Mouse (Mus musculus) stomach, embryonic 16.5 days (tissue): ENCODE data around the gene Zfr2. TPM values are rescaled to one million over a fixed set of nuclear protein-coding genes. Genes with fewer than 3 reads are reported as not detected.
A peak's percentile ranks its signal among the peaks of the same experiment; 100 is the strongest.

Experiments used
- ATAC-seq: fragments of 200-750 bp; cut with Nextera tagmentation; 2 replicates; pipeline ENCODE4 v1.8.0; 2017; ENCODE audit warnings: moderate number of reproducible peaks, moderate TSS enrichment; ENCODE audit not compliant: insufficient read depth, low FRiP score
- H3K27ac ChIP-seq: fragments of 300-500 bp; sonication (generic); 2 replicates; pipeline ENCODE4 v1.5.1; 2014; ENCODE audit warnings: low read length
- H3K27me3 ChIP-seq: fragments of 300-500 bp; sonication (generic); 2 replicates; pipeline ENCODE4 v1.6.1; 2014; ENCODE audit warnings: low read length, control low read depth, mixed read lengths; ENCODE audit not compliant: control insufficient read depth, insufficient read depth
- H3K36me3 ChIP-seq: fragments of 300-500 bp; sonication (generic); 2 replicates; pipeline ENCODE4 v1.6.1; 2014; ENCODE audit warnings: low read length; ENCODE audit not compliant: control insufficient read depth, insufficient read depth
- H3K4me1 ChIP-seq: fragments of 300-500 bp; sonication (generic); 2 replicates; pipeline ENCODE4 v1.6.1; 2014; ENCODE audit warnings: low read length, control low read depth, mixed read lengths; ENCODE audit not compliant: control insufficient read depth, insufficient read depth
- H3K4me2 ChIP-seq: fragments of 300-500 bp; sonication (generic); 2 replicates; pipeline ENCODE4 v1.6.1; 2014; ENCODE audit warnings: low read depth, low read length, mixed read lengths
- H3K4me3 ChIP-seq: fragments of 300-500 bp; sonication (generic); replicated peaks from 2 replicates; pipeline ENCODE4 v1.5.1; 2014; ENCODE audit warnings: mild to moderate bottlenecking, low read length
- H3K9ac ChIP-seq: fragments of 300-500 bp; sonication (generic); 2 replicates; pipeline ENCODE4 v1.6.1; 2014; ENCODE audit warnings: low read length
- H3K9me3 ChIP-seq: fragments of 300-500 bp; sonication (generic); replicated peaks from 2 replicates; pipeline ENCODE4 v1.6.1; 2016; ENCODE audit warnings: low read length, control low read depth; ENCODE audit not compliant: control insufficient read depth
- WGBS: fragments of 180-500 bp; shearing (Covaris S2); extraction: QIAGEN DNeasy Blood & Tissue Kit; methylation state at CpG from one replicate; pipeline ENCODE4 v1.1.7; 2014; 5-methylcytosine and 5-hydroxymethylcytosine counted together
- polyA plus RNA-seq: library from polyadenylated mRNA; unstranded; fragments of >200 nt; fragmentation: Nextera tagmentation; extraction: Ambion mirVana; gene quantifications from 2 replicates; pipeline ENCODE4 v1.2.1, GENCODE M21; 2015

Zfr2 gene
- polyA plus RNA-seq, 1 experiment from 2014 or later, result 5.3 TPM

GRCm38 (mm10) chr10:81266211-81267105 is 33.5 kb downstream of the Zfr2 start, which contains the start of the genes Mrpl54 and Apba3:
Mrpl54 (minus strand) TSS chr10:81266934.
Apba3 (plus strand) TSS chr10:81266960.
- WGBS, result under 1% methylated on average over 48 of the region's 48 CpGs
- Histone ChIP-seq H3K27ac (peak within 1 kb of the TSS; percentile 92), H3K9ac (peak within 1 kb of the TSS; percentile 96), H3K4me3 (peak within 1 kb of the TSS; percentile 89), H3K4me2 (peak within 1 kb of the TSS; percentile 90), H3K36me3 (no peaks in the 10 kb centered on the region; the same call in 1 of the 2 replicates), H3K27me3 (no peaks in the 10 kb centered on the region), H3K4me1 (peaks cover 20% of the 10 kb centered on the region), H3K9me3 (no peaks in the 10 kb centered on the region)
- ATAC-seq, result peak; percentile 95

- no peaks in the 10 kb centered on the region for H3K9me3 ChIP-seq
- peak overlapping the region; percentile 89 for H3K4me3 ChIP-seq
- H3K4me1 ChIP-seq, result peaks cover 20% of the 10 kb centered on the region
- H3K27me3 ChIP-seq, result no peaks in the 10 kb centered on the region
- peak; percentile 67; the same call in 1 of the 2 replicates for ATAC-seq
- peak overlapping the region; percentile 54; the same call in 1 of the 2 replicates for H3K27ac ChIP-seq
- H3K36me3 ChIP-seq, result peaks cover 9% of the 10 kb centered on the region; the same call in 1 of the 2 replicates
- WGBS, result 3% methylated on average over 23 of the region's 23 CpGs
- H3K4me2 ChIP-seq, result peak overlapping the region; percentile 90
- peak overlapping the region; percentile 96 for H3K9ac ChIP-seq
Measured at GRCm38 (mm10) chr10:81268056-81268455, 35.1 kb downstream of the Zfr2 start.

- peak overlapping the region; percentile 90 for H3K4me2 ChIP-seq
- peaks cover 16% of the 10 kb centered on the region; the same call in 1 of the 2 replicates for H3K36me3 ChIP-seq
- H3K27ac ChIP-seq, result no peak overlapping the region; the same call in 1 of the 2 replicates
- H3K27me3 ChIP-seq, result no peaks in the 10 kb centered on the region
- H3K9ac ChIP-seq, result peak overlapping the region; percentile 96
- H3K9me3 ChIP-seq, result no peaks in the 10 kb centered on the region
- H3K4me1 ChIP-seq, result peaks cover 20% of the 10 kb centered on the region
- 75% methylated on average over 16 of the region's 16 CpGs for WGBS
- no peak for ATAC-seq
- H3K4me3 ChIP-seq, result peak overlapping the region; percentile 89
Measured at GRCm38 (mm10) chr10:81268643-81269412, 35.9 kb downstream of the Zfr2 start.

- no peak for ATAC-seq
- Histone ChIP-seq H3K36me3 (peaks cover 16% of the 10 kb centered on the region; the same call in 1 of the 2 replicates), H3K27ac (no peak overlapping the region), H3K9me3 (no peaks in the 10 kb centered on the region), H3K4me1 (peaks cover 7% of the 10 kb centered on the region), H3K9ac (no peak overlapping the region), H3K27me3 (no peaks in the 10 kb centered on the region), H3K4me2 (no peak overlapping the region), H3K4me3 (no peak overlapping the region)
- 93% methylated on average over 21 of the region's 21 CpGs for WGBS
Measured at GRCm38 (mm10) chr10:81272356-81272755, 39.4 kb downstream of the Zfr2 start.

- 96% methylated on average over 19 of the region's 19 CpGs for WGBS
- H3K9ac ChIP-seq, result no peak overlapping the region
- no peak overlapping the region for H3K4me3 ChIP-seq
- H3K27me3 ChIP-seq, result no peaks in the 10 kb centered on the region
- no peak for ATAC-seq
- H3K27ac ChIP-seq, result no peak overlapping the region
- H3K9me3 ChIP-seq, result no peaks in the 10 kb centered on the region
- peaks cover 16% of the 10 kb centered on the region; the same call in 1 of the 2 replicates for H3K36me3 ChIP-seq
- no peak overlapping the region for H3K4me2 ChIP-seq
- H3K4me1 ChIP-seq, result peaks cover 3% of the 10 kb centered on the region
Measured at GRCm38 (mm10) chr10:81273842-81274241, 40.9 kb downstream of the Zfr2 start.

- Histone ChIP-seq H3K4me1 (no peaks in the 10 kb centered on the region), H3K27me3 (no peaks in the 10 kb centered on the region), H3K9me3 (no peaks in the 10 kb centered on the region), H3K4me2 (no peak overlapping the region), H3K4me3 (no peak overlapping the region), H3K27ac (no peak overlapping the region), H3K36me3 (0 out of 2 replicates have a peak, but pooled peaks cover 7% of the 10 kb centered on the region), H3K9ac (no peak overlapping the region)
- no peak for ATAC-seq
- 77% methylated on average over 22 of the region's 22 CpGs for WGBS
Measured at GRCm38 (mm10) chr10:81277676-81278075, 44.7 kb downstream of the Zfr2 start.

GRCm38 (mm10) chr10:81279496-81279895 is 46.5 kb downstream of the Zfr2 start:
- H3K4me3 ChIP-seq, result no peak overlapping the region
- H3K36me3 ChIP-seq, result no peaks in the 10 kb centered on the region
- H3K27me3 ChIP-seq, result peaks cover 4% of the 10 kb centered on the region
- no peak for ATAC-seq
- H3K27ac ChIP-seq, result no peak overlapping the region
- H3K4me2 ChIP-seq, result 0 out of 2 replicates have a peak overlapping the region, but pooled peaks have one; percentile 9
- whole genome bisulfite sequencing, result 32% methylated on average over 10 of the region's 10 CpGs
- H3K9ac ChIP-seq, result no peak overlapping the region
- no peaks in the 10 kb centered on the region for H3K9me3 ChIP-seq
- 0 out of 2 replicates have a peak, but pooled peaks cover 5% of the 10 kb centered on the region for H3K4me1 ChIP-seq

GRCm38 (mm10) chr10:81284189-81284588 is 51.2 kb downstream of the Zfr2 start:
- peak overlapping the region; percentile 62 for H3K4me2 ChIP-seq
- H3K4me1 ChIP-seq, result peaks cover 22% of the 10 kb centered on the region; the same call in 1 of the 2 replicates
- 41% methylated on average over 6 of the region's 6 CpGs for WGBS
- no peaks in the 10 kb centered on the region for H3K36me3 ChIP-seq
- ATAC-seq, result no peak
- 0 out of 2 replicates have a peak overlapping the region, but pooled peaks have one; percentile 34 for H3K27ac ChIP-seq
- H3K4me3 ChIP-seq, result peak overlapping the region; percentile 51; the same call in 1 of the 2 replicates
- peaks cover 14% of the 10 kb centered on the region for H3K27me3 ChIP-seq
- peak overlapping the region; percentile 37; the same call in 1 of the 2 replicates for H3K9ac ChIP-seq
- no peaks in the 10 kb centered on the region for H3K9me3 ChIP-seq
